Mouse (Mus musculus): ENCODE results near the gene Fam71b. TPM values are rescaled to one million over a fixed set of nuclear protein-coding genes. Genes with fewer than 3 reads are reported as not detected.
A peak's percentile ranks its signal among the peaks of the same experiment; 100 is the strongest.

The Fam71b gene
- polyA plus RNA-seq, 1 experiment from 2014 or later: not detected

DNA sequence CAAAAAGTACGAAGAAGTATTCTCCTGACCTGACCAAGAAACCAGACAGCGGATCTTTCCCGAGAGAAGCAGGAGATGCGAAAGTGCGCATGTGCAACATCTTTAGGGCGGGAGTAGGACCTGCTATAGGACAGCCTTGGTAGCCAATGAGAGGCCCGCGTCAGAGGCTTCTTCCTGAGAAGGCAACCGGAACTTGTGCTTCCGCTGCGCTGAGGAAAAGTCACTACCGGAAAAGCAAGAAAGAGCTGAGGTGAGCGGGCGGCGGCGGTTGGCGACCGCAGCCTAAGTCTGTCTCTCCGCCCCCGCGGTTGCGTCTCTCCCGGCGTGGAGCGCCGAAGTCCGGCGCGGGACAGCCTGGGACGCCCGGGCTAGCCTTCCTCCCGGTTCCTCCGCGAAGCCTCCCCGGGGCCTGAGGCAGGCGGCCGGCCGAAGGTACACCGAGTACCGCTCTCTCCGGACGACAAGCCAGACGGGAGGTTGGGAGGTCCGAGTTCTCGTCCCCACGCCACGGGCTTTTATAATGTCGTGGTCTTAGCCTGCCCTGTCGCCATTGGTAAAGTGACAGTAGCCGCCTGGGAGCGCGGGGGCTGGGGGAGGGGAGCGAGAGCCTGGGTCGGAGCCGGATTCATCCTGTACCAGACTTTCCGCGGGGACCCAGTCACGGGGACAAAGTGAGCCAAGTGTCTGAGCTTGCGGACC, 40.5 kb downstream of the Fam71b start, which contains the start of gene Med7:
Gene Med7, plus strand, starts transcription at position 166 of the 699 bp plus-strand sequence.
- WGBS: under 1% methylated on average over 59 of the region's 59 CpGs
- H3K4me1 ChIP-seq: peaks cover 7% of the 10 kb centered on the region; the same call in 1 of the 2 replicates
- no peaks in the 10 kb centered on the region for H3K9me3 ChIP-seq (replicated peaks)
- H3K27ac ChIP-seq (replicated peaks): peak within 1 kb of the TSS; percentile 94
- H3K36me3 ChIP-seq: peaks cover 10% of the 10 kb centered on the region
- peak within 1 kb of the TSS; percentile 92 for H3K9ac ChIP-seq
- no peaks in the 10 kb centered on the region for H3K27me3 ChIP-seq
- peak within 1 kb of the TSS; percentile 73 for H3K4me2 ChIP-seq (replicated peaks)
- H3K4me3 ChIP-seq (replicated peaks): peak within 1 kb of the TSS; percentile 72
- peak; percentile 97 for ATAC-seq (ENCODE audit: insufficient number of reproducible peaks, low FRiP score, low TSS enrichment, low read depth)

DNA sequence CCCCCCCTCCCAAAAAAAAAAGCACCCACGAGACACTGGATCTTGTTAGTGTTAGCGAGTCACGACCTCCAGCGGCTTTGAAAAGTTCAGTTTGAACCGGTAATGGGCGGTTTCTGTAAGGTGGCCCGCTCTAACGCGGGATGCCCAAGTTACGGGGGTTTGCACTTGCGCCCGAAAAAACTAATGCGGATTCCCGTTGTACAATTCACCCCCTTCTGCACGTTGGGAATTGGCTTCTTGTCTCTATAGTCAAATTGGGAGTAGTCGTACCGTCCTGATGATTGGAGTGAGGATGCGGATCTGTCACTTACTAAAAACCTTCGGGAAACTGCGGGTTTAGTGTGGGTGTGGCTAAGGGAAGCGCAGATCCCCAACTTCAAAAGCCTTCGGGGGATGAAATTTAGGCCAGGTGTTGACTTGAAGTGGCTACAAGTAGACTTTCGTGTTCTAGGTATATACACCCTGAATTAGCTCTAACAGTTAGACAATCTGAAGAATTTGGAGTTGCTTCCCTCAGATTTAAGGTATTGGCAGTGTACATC, 41.2 kb downstream of the Fam71b start:
- Histone ChIP-seq H3K36me3 (peaks cover 14% of the 10 kb centered on the region), H3K4me2 (replicated peaks) (peak overlapping the region; percentile 73), H3K4me3 (replicated peaks) (peak overlapping the region; percentile 72), H3K27ac (replicated peaks) (peak overlapping the region; percentile 94; the same call in 1 of the 2 replicates), H3K4me1 (peaks cover 7% of the 10 kb centered on the region; the same call in 1 of the 2 replicates), H3K27me3 (no peaks in the 10 kb centered on the region), H3K9ac (peak overlapping the region; percentile 92), H3K9me3 (replicated peaks) (no peaks in the 10 kb centered on the region)
- whole genome bisulfite sequencing: 1% methylated on average over 23 of the region's 23 CpGs
- ATAC-seq (ENCODE audit: insufficient number of reproducible peaks, low FRiP score, low TSS enrichment, low read depth): no peak

DNA sequence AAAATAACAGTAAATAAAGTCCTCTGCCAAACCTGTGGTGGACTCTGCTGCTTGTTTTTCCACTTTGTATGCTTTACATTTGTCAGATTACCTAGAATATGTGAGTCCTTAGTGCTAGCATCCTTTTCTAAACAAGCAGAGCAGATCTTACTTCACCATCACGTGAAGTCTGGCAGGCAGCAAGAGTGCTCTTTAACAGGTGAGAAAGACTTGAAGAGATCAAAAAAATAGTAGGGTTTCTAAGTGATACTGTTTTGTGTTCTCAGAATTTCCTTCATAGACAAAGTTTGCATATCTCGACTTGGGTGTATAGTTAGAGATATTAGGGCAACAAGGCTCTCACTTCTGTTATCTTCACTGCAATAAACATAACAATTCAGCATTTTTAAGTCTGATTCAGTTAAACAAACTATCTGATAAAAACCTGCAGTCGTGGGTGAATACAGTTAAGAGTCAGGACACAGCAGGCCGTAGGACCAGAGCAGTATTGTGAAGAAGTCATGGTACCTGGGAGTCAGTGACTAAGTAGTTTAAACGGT, 42.7 kb downstream of the Fam71b start:
- no peaks in the 10 kb centered on the region for H3K9me3 ChIP-seq (replicated peaks)
- ATAC-seq (ENCODE audit: insufficient number of reproducible peaks, low FRiP score, low TSS enrichment, low read depth): no peak
- H3K4me3 ChIP-seq (replicated peaks): no peak overlapping the region
- peaks cover 7% of the 10 kb centered on the region; the same call in 1 of the 2 replicates for H3K4me1 ChIP-seq
- peaks cover 15% of the 10 kb centered on the region for H3K36me3 ChIP-seq
- H3K4me2 ChIP-seq (replicated peaks): no peak overlapping the region
- no peak overlapping the region for H3K27ac ChIP-seq (replicated peaks)
- H3K27me3 ChIP-seq: no peaks in the 10 kb centered on the region
- WGBS: 90% methylated on average over 5 of the region's 5 CpGs
- H3K9ac ChIP-seq: no peak overlapping the region

DNA sequence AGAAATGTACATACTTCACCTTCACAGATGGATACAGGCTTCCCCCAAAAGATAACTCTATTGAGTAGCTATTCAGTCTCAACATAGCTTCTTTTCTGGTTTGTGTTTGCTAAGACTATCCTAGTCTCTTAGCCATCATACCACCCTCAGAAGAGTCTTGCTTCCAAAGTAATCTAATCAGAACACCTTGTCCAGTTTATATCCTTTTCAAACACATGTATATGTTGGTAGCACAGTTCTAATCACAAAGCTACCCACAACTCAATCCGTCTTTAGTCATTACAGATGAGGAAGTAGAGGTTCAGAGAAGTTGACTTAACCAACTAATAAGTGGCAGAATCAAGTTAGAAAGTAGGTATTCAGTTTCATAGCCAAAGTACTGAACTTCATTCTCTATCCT, 45.4 kb downstream of the Fam71b start:
- H3K4me2 ChIP-seq (replicated peaks): no peak overlapping the region
- H3K9me3 ChIP-seq (replicated peaks): no peaks in the 10 kb centered on the region
- no peak overlapping the region for H3K9ac ChIP-seq
- 95% methylated on average over 1 of the region's 1 CpGs for WGBS
- no peak overlapping the region for H3K4me3 ChIP-seq (replicated peaks)
- ATAC-seq (ENCODE audit: insufficient number of reproducible peaks, low FRiP score, low TSS enrichment, low read depth): no peak
- peaks cover 15% of the 10 kb centered on the region for H3K36me3 ChIP-seq
- no peaks in the 10 kb centered on the region for H3K27me3 ChIP-seq
- H3K27ac ChIP-seq (replicated peaks): no peak overlapping the region
- H3K4me1 ChIP-seq: peaks cover 3% of the 10 kb centered on the region; the same call in 1 of the 2 replicates

DNA sequence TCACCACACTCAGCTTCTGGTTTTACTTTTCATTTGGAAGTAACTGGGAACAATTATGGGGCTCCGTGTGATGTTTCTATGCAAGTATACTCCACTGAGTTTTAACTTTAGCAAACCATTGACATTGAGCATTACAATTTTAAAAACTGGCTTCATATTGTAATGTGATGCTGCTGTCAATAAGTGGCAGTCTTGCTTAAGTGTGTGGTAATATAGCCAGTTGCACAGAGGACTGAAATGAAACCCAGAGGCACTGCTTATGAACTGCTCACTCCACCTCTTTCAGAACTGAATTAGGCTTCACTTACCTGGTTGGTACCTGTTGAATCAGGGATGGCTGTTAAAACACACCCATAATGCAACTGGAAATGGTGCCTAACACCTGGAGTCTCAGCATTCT, 46.8 kb downstream of the Fam71b start:
- Histone ChIP-seq H3K27me3 (no peaks in the 10 kb centered on the region), H3K9ac (no peak overlapping the region), H3K4me1 (no peaks in the 10 kb centered on the region), H3K27ac (replicated peaks) (no peak overlapping the region), H3K9me3 (replicated peaks) (no peaks in the 10 kb centered on the region), H3K36me3 (peaks cover 15% of the 10 kb centered on the region), H3K4me2 (replicated peaks) (no peak overlapping the region), H3K4me3 (replicated peaks) (no peak overlapping the region)
- 60% methylated on average over 1 of the region's 1 CpGs for WGBS
- ATAC-seq (ENCODE audit: insufficient number of reproducible peaks, low FRiP score, low TSS enrichment, low read depth): no peak

DNA sequence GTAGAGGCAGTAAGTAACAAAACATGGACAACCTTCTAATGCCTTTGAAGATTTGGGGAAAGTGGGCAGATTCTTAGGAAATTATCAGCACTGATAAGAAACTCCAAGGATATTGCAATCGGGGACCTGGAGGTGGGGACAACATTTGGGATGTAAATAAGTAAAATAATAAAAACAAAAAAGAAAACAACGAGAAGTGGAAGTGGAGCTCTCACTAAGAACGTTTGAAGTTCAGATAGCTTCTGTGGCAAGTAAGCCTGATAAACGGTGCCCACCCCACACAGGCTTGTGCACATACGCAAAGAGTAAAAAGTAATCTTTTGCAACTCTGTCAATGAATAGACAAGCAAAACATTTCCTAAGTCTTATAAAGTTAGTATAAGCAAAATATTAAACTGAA, 47.6 kb downstream of the Fam71b start:
- Histone ChIP-seq H3K9ac (no peak overlapping the region), H3K27ac (replicated peaks) (no peak overlapping the region), H3K4me3 (replicated peaks) (no peak overlapping the region), H3K4me2 (replicated peaks) (no peak overlapping the region), H3K36me3 (peaks cover 15% of the 10 kb centered on the region), H3K9me3 (replicated peaks) (no peaks in the 10 kb centered on the region), H3K4me1 (no peaks in the 10 kb centered on the region), H3K27me3 (no peaks in the 10 kb centered on the region)
- ATAC-seq (ENCODE audit: insufficient number of reproducible peaks, low FRiP score, low TSS enrichment, low read depth): no peak
- 91% methylated on average over 5 of the region's 5 CpGs for WGBS

DNA sequence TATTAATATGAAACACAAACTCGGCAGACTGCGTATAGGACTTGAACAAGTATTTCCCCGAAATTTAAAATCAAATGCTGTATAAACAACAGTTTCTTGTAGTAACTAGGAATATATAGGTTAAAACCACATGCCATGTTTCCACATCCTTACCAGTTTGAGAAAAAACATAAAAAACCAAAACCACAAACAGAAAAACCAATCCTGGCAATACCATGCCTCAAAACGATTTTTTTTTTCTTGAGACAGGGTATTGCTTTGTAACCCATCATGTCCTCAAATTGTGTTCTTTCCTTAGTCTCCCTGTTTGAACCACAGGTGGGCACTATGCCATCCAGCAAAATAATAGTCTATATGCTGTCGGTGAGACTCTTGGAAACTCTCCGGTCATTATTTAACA, 49.8 kb downstream of the Fam71b start:
- Histone ChIP-seq H3K4me3 (replicated peaks) (no peak overlapping the region), H3K27ac (replicated peaks) (no peak overlapping the region), H3K27me3 (no peaks in the 10 kb centered on the region), H3K9ac (no peak overlapping the region), H3K36me3 (peaks cover 9% of the 10 kb centered on the region), H3K9me3 (replicated peaks) (no peaks in the 10 kb centered on the region), H3K4me2 (replicated peaks) (no peak overlapping the region), H3K4me1 (no peaks in the 10 kb centered on the region)
- WGBS: 88% methylated on average over 6 of the region's 6 CpGs
- no peak for ATAC-seq (ENCODE audit: insufficient number of reproducible peaks, low FRiP score, low TSS enrichment, low read depth)

DNA sequence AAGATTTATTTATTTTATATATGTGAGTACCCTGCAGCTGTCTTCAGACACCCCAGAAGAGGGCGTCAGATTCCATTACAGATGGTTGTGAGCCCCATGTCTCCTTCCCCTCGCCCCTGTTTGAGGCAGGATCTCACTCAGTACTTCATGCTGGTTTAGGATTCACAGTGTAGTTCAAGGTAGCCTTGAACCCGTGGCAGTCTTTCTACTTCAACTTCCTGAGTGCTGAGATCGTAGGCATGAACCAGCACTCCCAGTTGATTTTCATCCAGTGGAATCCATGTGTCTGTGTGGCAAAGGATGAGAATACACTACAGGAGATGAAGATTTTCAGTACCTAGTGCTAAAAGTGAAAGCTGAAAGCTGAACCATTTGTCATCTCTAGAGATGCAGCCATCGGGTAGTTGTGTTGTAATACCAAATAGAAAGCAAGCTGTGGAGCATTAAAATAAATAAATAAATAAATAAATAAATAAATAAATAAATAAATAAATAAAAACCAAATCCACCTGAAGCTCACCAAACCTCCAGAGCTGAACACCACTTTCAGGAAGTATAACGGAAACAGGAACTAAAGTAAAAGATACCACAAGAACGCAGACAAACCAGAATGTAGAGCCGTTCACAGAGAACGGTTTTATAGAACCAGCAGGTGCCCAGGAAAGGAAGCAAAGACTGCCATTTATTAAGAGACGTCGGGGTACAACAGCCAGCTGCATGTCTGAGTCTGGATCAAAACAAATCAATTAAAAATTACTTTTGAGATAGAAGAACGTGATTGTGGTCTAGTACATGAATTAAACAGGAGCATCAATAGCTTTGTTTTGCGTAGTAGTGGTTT, 51.5 kb downstream of the Fam71b start:
- Histone ChIP-seq H3K9ac (no peak overlapping the region), H3K4me3 (replicated peaks) (no peak overlapping the region), H3K4me2 (replicated peaks) (no peak overlapping the region), H3K9me3 (replicated peaks) (no peaks in the 10 kb centered on the region), H3K27ac (replicated peaks) (no peak overlapping the region), H3K36me3 (no peaks in the 10 kb centered on the region; the same call in 1 of the 2 replicates), H3K27me3 (no peaks in the 10 kb centered on the region), H3K4me1 (no peaks in the 10 kb centered on the region)
- WGBS: 77% methylated on average over 13 of the region's 13 CpGs
- no peak for ATAC-seq (ENCODE audit: insufficient number of reproducible peaks, low FRiP score, low TSS enrichment, low read depth)

DNA sequence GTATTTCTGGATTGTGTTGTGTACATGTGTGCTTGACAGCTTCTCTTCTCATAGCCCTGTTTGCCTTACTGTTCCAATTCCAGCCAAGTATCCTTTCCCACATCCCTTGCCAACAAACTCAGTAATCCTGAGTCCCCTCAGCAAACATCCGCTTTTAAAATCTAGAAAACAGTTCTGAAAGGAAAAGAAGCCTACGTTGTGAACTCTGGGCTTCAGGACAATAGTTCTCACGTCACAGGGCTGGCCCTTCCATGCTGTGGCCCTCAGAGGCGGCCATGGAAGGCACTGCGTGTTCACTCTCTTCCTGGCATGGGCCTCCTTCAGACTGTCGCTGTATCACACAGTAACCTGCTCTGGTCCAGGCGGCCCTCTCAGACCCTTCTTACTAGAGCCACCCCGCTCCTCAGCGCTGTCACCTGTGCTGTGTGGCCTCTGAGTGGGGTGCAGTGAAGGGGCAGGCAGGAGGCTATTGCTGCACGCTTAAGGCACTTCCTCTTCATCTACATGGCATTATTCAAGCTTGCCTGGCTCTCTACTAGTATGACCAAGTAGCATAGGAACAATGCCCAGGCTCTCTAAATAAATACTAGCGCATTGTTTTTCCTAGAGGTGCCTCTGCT, 53.2 kb downstream of the Fam71b start:
- Histone ChIP-seq H3K27ac (replicated peaks) (no peak overlapping the region), H3K36me3 (no peaks in the 10 kb centered on the region), H3K9ac (no peak overlapping the region), H3K4me3 (replicated peaks) (no peak overlapping the region), H3K27me3 (no peaks in the 10 kb centered on the region), H3K4me2 (replicated peaks) (no peak overlapping the region), H3K9me3 (replicated peaks) (no peaks in the 10 kb centered on the region), H3K4me1 (no peaks in the 10 kb centered on the region)
- WGBS: 79% methylated on average over 11 of the region's 11 CpGs
- ATAC-seq (ENCODE audit: insufficient number of reproducible peaks, low FRiP score, low TSS enrichment, low read depth): no peak; the same call in 1 of the 2 replicates

DNA sequence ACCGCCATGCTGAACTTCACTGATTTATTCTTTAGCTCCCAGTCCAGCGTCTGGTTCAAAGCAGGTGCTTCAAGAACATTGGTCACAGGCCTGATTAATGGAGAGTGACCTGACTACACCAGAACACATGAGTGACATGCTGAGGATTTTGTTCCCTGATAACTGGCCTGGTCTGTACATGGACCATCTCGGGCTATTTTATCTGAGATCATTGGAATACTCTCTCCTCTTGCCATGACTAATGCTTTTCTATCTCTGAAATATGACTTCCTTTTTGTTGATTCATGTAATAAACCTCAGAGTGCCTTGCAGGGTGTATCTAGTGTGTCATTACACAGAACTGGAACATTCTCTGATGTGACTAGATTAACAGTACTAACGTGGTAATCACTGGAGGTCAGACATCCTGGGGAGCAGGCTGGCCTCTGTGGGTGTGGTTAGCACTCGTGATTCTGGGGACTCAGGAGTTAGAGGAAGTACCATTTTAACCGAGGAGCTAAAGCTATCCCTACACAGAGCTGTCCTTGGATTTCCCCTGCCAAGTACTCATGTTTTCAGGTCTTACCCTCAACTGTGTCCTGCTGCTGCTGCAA, 58.2 kb downstream of the Fam71b start, which contains the start of gene Havcr2:
Gene Havcr2, plus strand, starts transcription at position 483 of the 593 bp plus-strand sequence.
- Histone ChIP-seq H3K9me3 (replicated peaks) (no peaks in the 10 kb centered on the region), H3K27ac (replicated peaks) (no peak within 1 kb of the TSS)

More for the DNA sequence above, 58.2 kb downstream of the Fam71b start, which contains the start of gene Havcr2:
- Histone ChIP-seq H3K4me1 (no peaks in the 10 kb centered on the region), H3K4me3 (replicated peaks) (no peak within 1 kb of the TSS), H3K27me3 (no peaks in the 10 kb centered on the region), H3K36me3 (no peaks in the 10 kb centered on the region), H3K9ac (no peak within 1 kb of the TSS), H3K4me2 (replicated peaks) (no peak within 1 kb of the TSS)
- ATAC-seq (ENCODE audit: insufficient number of reproducible peaks, low FRiP score, low TSS enrichment, low read depth): no peak
- 67% methylated on average over 6 of the region's 6 CpGs for WGBS

Measured in embryonic facial prominence, embryonic 15.5 days (tissue).